Mouse (Mus musculus) heart, postnatal 0 days (tissue): ENCODE data around the gene Etv1. TPM values are rescaled to one million over a fixed set of nuclear protein-coding genes. Genes with fewer than 3 reads are reported as not detected.
A peak's percentile ranks its signal among the peaks of the same experiment; 100 is the strongest.

Experiments used
- ATAC-seq: fragments of 200-750 bp; cut with Nextera tagmentation; 2 replicates; pipeline ENCODE4 v1.8.0; 2017; ENCODE audit warnings: low read depth, moderate number of reproducible peaks, moderate library complexity; ENCODE audit not compliant: insufficient read depth
- DNase-seq: peaks from one replicate; pipeline ENCODE4 v3.0.0-alpha.2; 2016; ENCODE audit warnings: low spot score
- H3K27ac ChIP-seq: fragments of 300-500 bp; sonication (generic); 2 replicates; pipeline ENCODE4 v1.5.1; 2014; ENCODE audit warnings: low read depth, mild to moderate bottlenecking
- H3K27me3 ChIP-seq: fragments of 300-500 bp; sonication (generic); 2 replicates; pipeline ENCODE4 v1.6.1; 2014; ENCODE audit warnings: low read length, mixed read lengths; ENCODE audit not compliant: control insufficient read depth, insufficient read depth
- H3K36me3 ChIP-seq: fragments of 300-500 bp; sonication (generic); replicated peaks from 2 replicates; pipeline ENCODE4 v1.6.1; 2014; ENCODE audit warnings: low read length, mixed read lengths; ENCODE audit not compliant: control insufficient read depth, insufficient read depth
- H3K4me1 ChIP-seq: fragments of 300-500 bp; sonication (generic); 2 replicates; pipeline ENCODE4 v1.6.1; 2014; ENCODE audit warnings: antibody characterized with exemption; ENCODE audit not compliant: control insufficient read depth, insufficient read depth
- H3K4me2 ChIP-seq: fragments of 300-500 bp; sonication (generic); 2 replicates; pipeline ENCODE4 v1.6.1; 2014; ENCODE audit warnings: low read depth, mild to moderate bottlenecking, low read length, moderate library complexity
- H3K4me3 ChIP-seq: fragments of 300-500 bp; sonication (generic); 2 replicates; pipeline ENCODE4 v1.5.1; 2014; ENCODE audit warnings: low read depth, low read length
- H3K9ac ChIP-seq: fragments of 300-500 bp; sonication (generic); replicated peaks from 2 replicates; pipeline ENCODE4 v1.6.1; 2014; ENCODE audit warnings: low read depth, low read length, mixed read lengths
- H3K9me3 ChIP-seq: fragments of 300-500 bp; sonication (generic); replicated peaks from 2 replicates; pipeline ENCODE4 v1.6.1; 2016; ENCODE audit warnings: low read length; ENCODE audit not compliant: control insufficient read depth
- CTCF ChIP-seq: IDR thresholded peaks from 2 replicates; pipeline ENCODE4 v1.5.1; 2016; ENCODE audit warnings: antibody characterized with exemption, control low read depth, low read depth
- EP300 ChIP-seq: IDR thresholded peaks from 2 replicates; pipeline ENCODE4 v1.6.1; 2016; ENCODE audit warnings: antibody characterized with exemption, low read depth
- WGBS: fragments of 180-500 bp; shearing (Covaris S2); extraction: QIAGEN DNeasy Blood & Tissue Kit; methylation state at CpG from one replicate; pipeline ENCODE4 v1.1.7; 2014; 5-methylcytosine and 5-hydroxymethylcytosine counted together
- polyA plus RNA-seq: library from polyadenylated mRNA; unstranded; fragments of >200 nt; fragmentation: Nextera tagmentation; extraction: Ambion mirVana; gene quantifications from 2 replicates; pipeline ENCODE4 v1.2.1, GENCODE M21; 2015
- total RNA-seq: library from RNA; depleted of rRNA; stranded (reverse); fragments of >200 nt; gene quantifications from 2 replicates; pipeline ENCODE4 v1.2.3, GENCODE M21; 2014; ENCODE audit warnings: low replicate concordance; rRNA removed

Gene Etv1
- total RNA-seq = 18.2 and 31.9 TPM in 2 replicates
- 24.8 TPM in 2 replicates for polyA plus RNA-seq

GRCm38 (mm10) chr12:38779186-38779777 lies at the start of gene Etv1:
Gene Etv1 (plus strand): TSS chr12:38779380.
- Histone ChIP-seq H3K4me1 (peaks cover 6% of the 10 kb centered on the region; the same call in 1 of the 2 replicates), H3K9me3 (no peaks in the 10 kb centered on the region), H3K36me3 (no peaks in the 10 kb centered on the region), H3K27ac (peak within 1 kb of the TSS; percentile 94), H3K9ac (peak within 1 kb of the TSS; percentile 63), H3K27me3 (no peaks in the 10 kb centered on the region), H3K4me2 (peak within 1 kb of the TSS; percentile 96), H3K4me3 (peak within 1 kb of the TSS; percentile 84)
- no peak for TF ChIP-seq CTCF
- no peak; the same call in 1 of the 2 replicates for TF ChIP-seq EP300
- peak; percentile 78 for DNase-seq
- ATAC-seq = peak; percentile 57
- WGBS = under 1% methylated on average over 20 of the region's 20 CpGs

DNA sequence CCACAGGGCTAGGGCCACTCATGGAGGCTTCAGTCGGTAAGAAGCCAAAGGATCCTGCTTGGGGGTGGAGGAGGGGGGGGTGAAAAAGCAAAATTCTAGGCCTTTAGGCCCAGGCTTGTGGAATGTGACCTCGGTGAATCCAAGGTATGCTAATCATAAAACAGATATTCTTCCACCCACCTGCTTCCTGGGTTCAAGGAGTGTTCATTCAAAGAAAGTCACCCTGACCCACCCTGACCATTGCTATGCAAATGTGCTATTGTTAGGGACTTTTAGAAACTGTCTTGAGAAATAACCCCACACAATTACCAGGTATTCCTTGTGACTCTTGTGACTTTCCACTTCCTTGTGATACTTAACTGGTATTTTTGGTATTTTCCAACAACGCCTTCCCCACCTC lies 49.5 kb upstream of the Etv1 start:
- H3K4me3 ChIP-seq = no peak overlapping the region
- no peaks in the 10 kb centered on the region for H3K4me1 ChIP-seq
- DNase-seq = no peak
- H3K4me2 ChIP-seq = no peak overlapping the region
- H3K27me3 ChIP-seq = no peaks in the 10 kb centered on the region
- H3K27ac ChIP-seq = no peak overlapping the region
- TF ChIP-seq CTCF = no peak
- 73% methylated on average over 3 of the region's 3 CpGs for WGBS
- H3K36me3 ChIP-seq = no peaks in the 10 kb centered on the region
- no peak overlapping the region for H3K9ac ChIP-seq
- H3K9me3 ChIP-seq = no peaks in the 10 kb centered on the region
- no peak for ATAC-seq

DNA sequence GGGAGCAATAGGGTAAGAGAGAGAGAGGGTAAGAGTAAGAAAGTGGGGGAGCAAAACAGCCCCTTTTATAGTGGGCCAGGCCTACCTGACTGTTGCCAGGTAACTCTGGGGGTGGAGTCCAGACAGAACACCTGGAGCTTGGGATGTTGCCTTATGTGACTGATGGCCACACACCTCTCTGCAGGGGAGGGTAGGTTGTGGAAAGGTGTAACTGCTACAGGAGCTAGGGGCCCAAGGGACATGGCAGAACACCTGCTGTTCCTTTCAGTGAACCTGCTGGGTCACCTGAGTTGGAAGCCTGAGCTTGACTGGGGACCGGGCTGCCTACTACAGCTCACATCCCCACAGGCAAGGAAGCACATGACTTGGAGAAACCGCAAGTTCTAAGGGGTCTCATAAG lies 48.4 kb upstream of the Etv1 start:
- ATAC-seq = no peak
- Histone ChIP-seq H3K4me2 (no peak overlapping the region), H3K27ac (no peak overlapping the region), H3K36me3 (no peaks in the 10 kb centered on the region), H3K27me3 (no peaks in the 10 kb centered on the region), H3K4me3 (no peak overlapping the region), H3K9me3 (no peaks in the 10 kb centered on the region), H3K4me1 (no peaks in the 10 kb centered on the region), H3K9ac (no peak overlapping the region)
- WGBS = 72% methylated on average over 2 of the region's 2 CpGs
- TF ChIP-seq CTCF (no peak), EP300 (no peak)
- no peak for DNase-seq

- Histone ChIP-seq H3K4me1 (no peaks in the 10 kb centered on the region), H3K27me3 (no peaks in the 10 kb centered on the region), H3K9me3 (no peaks in the 10 kb centered on the region), H3K27ac (no peak overlapping the region), H3K9ac (no peak overlapping the region), H3K4me2 (no peak overlapping the region), H3K36me3 (no peaks in the 10 kb centered on the region), H3K4me3 (no peak overlapping the region)
- ATAC-seq (no peak), DNase-seq (no peak)
- 37% methylated on average over 2 of the region's 2 CpGs for WGBS
- TF ChIP-seq CTCF = no peak
- TF ChIP-seq EP300 = no peak
These were observed 19.9 kb upstream of the Etv1 start for GRCm38 (mm10) chr12:38759322-38759721.

DNA sequence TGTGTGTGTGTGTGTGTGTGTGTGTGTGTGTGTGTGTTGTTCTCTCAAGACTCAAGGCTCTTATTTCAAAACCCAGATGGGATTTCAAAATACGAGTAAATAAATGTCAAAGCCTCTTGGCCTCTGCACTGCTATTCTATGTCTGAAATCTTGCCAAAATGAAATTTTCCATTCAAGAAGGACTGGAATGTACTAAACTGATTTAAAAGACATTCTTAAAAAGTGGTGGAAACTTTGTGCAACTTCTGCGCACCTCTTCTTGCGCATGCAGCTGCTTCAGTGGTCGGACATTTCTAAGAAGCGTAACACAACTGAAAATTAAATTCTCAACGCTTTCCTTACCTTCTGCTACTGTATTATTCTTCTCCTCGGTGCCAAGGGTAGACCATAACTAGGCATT lies 1.9 kb upstream of the Etv1 start:
- 67% methylated on average over 7 of the region's 7 CpGs for WGBS
- H3K27me3 ChIP-seq = no peaks in the 10 kb centered on the region
- TF ChIP-seq EP300 (no peak), CTCF (no peak)
- H3K4me3 ChIP-seq = no peak overlapping the region
- no peak overlapping the region for H3K9ac ChIP-seq
- DNase-seq = no peak
- H3K4me2 ChIP-seq = peak overlapping the region; percentile 96
- no peak overlapping the region; the same call in 1 of the 2 replicates for H3K27ac ChIP-seq
- peaks cover 6% of the 10 kb centered on the region; the same call in 1 of the 2 replicates for H3K4me1 ChIP-seq
- H3K9me3 ChIP-seq = no peaks in the 10 kb centered on the region
- H3K36me3 ChIP-seq = no peaks in the 10 kb centered on the region
- no peak for ATAC-seq

DNA sequence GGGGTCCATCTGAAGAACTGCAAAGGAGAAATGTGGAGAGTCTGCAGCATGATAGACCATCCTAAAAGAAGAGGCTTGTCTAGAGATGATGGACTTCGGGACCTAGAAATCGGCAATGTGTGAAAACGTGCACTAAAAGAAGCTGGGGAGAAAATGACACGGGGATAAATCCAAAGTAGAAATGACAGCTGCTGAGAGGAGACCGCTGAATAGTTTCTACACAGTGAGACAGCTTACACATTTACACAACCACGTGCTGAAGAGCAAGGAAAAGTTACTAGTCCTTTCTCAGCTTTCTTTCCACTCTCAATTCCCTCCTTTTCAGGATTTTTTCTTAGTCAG lies 1.3 kb upstream of the Etv1 start:
- no peaks in the 10 kb centered on the region for H3K27me3 ChIP-seq
- no peak for ATAC-seq
- H3K9me3 ChIP-seq = no peaks in the 10 kb centered on the region
- peaks cover 6% of the 10 kb centered on the region; the same call in 1 of the 2 replicates for H3K4me1 ChIP-seq
- WGBS = 5% methylated on average over 6 of the region's 6 CpGs
- H3K4me2 ChIP-seq = peak overlapping the region; percentile 96
- TF ChIP-seq EP300 (no peak), CTCF (no peak)
- peak overlapping the region; percentile 46; the same call in 1 of the 2 replicates for H3K27ac ChIP-seq
- peak overlapping the region; percentile 10; the same call in 1 of the 2 replicates for H3K9ac ChIP-seq
- no peaks in the 10 kb centered on the region for H3K36me3 ChIP-seq
- DNase-seq = no peak
- peak overlapping the region; percentile 84 for H3K4me3 ChIP-seq
